Mouse (Mus musculus) retina, postnatal 1 day (tissue): ENCODE measurements around the gene Hsd17b6.
"Not testable (repeated sequence)": the region's sequence is repeated elsewhere in the genome, so short reads cannot be mapped to it uniquely, and the experiment has no call there.

ENCODE experiments used
- DNase-seq: peaks from one replicate; pipeline ENCODE4 v3.0.0-alpha.2; 2012

Hsd17b6 gene

DNA sequence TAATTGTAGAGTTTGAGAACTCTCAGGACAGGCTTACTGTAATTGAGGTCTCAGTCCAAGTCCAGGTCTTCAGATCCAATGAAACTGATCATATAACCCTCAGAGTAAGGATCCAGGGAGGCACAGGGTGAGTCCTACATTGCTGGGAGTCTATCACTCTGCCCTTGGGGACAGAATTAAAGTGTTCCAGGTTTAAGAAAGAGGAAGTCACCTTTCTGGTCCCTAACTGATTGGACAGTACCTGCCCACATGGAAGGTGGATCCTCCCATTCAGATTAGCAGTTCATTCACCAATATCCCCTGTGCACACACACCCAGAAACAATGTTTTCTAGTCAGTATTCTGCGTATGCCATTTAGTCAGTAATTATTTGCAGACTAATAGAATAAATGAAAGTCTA is at the start of gene Hsd17b6:
Hsd17b6 (minus strand) TSS at position 166 of the 400 bp plus-strand sequence.
- no peak for DNase-seq

DNA sequence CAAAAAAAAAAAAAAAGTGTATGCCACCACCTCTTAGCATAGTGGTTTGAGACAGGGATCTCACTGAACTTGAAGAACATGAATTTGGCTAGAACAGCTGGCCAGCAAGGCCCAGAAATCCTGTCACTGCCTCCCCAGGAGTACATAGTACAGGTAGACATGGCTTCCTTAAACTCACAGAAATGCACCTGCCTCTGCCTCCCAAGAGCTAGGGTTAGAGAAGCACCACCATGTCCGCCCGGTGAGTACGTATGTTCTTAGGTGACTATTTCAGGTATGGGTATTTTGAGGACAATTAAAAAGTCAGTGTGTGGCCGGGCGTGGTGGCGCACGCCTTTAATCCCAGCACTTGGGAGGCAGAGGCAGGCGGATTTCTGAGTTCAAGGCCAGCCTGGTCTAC is 45.6 kb upstream of the Hsd17b6 start:
- DNase-seq: no peak

DNA sequence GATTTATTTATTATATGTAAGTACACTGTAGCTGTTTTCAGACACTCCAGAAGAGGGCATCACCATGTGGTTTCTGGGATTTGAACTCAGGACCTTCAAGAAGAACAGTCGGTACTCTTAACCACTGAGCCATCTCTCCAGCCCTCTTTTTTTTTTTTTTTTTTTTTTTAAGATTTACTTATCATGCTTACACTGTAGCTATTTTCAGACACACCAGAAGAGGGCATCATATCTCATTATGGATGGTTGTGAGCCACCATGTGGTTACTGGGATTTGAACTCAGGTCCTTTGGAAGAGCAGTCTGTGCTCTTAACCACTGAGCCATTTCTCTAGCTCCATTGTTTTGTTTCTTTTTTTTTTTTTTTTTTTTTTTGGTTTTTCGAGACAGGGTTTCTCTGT is 44.7 kb upstream of the Hsd17b6 start:
- not testable (repeated sequence) for DNase-seq

DNA sequence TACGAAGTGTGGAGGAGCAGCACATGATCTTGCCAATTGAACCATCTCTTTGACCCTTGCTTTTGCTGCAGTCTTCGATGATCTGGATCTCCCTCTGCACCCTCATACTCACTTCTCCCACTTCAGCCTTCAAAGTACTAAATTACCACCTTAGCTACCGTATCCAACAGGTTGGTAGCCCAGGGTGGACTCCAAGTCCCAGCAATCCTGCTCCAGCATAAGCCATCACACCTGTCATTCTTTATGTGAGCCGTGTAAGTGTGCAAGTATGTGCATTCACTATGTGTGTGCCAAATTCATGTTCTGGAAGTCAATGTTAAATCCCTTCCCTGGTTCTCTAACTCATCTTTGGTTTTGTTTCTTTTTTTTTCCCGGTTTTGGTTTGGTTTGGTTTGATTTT is 44.2 kb upstream of the Hsd17b6 start:
- no peak for DNase-seq

DNA sequence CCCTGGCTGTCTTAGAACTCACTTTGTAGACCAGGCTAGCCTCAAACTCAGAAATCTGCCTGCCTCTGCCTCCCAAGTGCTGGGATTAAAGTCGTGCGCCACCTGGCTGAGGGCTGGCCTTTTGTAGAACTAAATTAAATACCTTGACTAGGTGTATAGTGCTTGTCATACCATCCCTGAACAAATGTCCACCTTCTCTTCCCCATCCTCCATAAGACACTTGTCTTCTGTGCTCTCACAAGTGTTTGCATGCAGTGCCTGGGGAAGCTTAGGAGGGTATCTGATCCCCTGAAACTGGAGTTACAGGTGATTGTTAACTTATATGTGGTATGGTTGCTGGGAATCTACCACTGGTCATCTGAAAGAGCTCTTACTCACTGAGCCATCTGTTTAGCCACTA is 42.9 kb upstream of the Hsd17b6 start:
- no peak for DNase-seq

DNA sequence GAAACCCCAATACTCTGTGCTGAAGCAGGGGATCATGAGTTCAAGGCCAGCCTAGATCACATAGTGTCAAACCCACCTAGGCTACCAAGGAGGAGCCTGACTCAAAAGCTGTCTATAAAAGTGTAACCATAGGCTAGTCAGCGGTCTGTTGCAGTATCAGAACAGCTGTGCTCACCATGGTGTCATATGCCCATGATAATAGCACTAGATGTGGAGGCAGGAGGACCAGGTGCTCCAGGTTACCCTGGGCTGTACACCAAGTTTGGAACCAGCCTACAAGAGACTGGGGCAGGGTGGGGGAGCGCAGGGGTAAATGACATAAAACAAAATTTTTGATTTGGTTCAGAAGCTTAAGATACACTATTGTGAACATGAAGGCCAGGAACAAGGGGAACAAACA is 42.3 kb upstream of the Hsd17b6 start:
- no peak for DNase-seq

DNA sequence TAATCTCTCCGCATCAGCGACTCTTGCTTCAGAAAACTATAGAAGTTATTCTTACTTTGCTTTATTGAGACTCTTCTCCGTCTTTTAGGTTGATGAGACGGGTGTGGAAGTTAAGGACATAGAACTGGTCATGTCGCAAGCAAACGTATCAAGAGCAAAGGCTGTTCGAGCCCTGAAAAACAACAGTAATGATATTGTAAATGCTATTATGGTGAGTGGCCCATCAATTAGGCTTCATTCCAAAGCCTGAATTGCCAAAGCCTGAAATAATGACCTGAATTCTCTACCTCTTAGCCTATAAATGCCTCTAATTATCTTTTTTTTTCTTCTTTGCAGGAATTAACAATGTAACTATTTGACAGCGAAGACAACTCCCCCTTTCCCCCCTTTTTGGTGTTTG is 40.7 kb upstream of the Hsd17b6 start:
- no peak for DNase-seq

DNA sequence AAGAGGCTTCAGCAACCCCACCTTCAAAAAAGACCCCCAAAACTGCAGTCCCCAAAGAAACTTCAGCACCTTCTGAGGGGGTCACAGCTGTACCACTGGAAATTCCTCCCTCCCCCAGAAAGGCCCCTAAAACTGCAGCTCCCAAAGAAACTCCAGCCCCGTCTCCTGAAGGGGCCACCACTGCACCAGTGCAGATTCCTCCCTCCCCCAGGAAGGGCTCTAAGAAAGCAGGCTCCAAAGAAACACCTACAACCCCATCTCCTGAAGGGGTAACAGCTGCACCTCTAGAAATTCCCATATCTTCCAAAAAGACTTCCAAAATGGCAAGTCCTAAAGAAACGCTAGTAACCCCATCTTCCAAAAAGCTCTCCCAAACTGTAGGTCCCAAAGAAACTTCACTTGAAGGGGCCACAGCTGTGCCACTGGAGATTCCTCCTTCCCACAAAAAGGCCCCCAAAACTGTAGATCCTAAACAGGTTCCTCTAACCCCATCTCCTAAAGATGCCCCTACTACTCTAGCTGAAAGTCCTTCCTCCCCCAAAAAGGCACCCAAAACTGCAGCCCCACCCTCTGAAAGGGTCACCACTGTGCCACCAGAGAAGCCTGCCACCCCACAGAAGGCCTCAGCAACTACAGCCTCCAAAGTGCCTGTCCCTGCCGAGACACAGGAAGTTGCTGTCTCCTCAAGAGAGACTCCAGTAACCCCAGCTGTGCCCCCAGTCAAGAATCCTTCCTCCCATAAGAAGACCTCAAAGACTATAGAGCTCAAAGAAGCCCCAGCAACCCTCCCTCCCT is 35.8 kb upstream of the Hsd17b6 start:
- no peak for DNase-seq

DNA sequence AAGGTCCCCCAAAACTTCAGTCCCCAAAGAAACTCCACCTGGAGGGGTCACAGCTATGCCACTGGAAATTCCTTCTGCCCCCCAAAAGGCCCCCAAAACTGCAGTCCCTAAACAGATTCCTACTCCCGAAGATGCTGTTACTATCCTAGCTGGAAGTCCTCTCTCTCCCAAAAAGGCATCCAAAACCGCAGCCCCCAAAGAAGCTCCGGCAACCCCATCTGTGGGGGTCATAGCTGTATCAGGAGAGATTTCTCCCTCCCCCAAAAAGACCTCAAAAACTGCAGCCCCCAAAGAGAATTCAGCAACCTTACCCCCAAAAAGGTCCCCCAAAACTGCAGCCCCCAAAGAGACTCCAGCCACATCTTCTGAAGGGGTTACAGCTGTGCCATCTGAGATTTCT is 35.1 kb upstream of the Hsd17b6 start:
- no peak for DNase-seq

DNA sequence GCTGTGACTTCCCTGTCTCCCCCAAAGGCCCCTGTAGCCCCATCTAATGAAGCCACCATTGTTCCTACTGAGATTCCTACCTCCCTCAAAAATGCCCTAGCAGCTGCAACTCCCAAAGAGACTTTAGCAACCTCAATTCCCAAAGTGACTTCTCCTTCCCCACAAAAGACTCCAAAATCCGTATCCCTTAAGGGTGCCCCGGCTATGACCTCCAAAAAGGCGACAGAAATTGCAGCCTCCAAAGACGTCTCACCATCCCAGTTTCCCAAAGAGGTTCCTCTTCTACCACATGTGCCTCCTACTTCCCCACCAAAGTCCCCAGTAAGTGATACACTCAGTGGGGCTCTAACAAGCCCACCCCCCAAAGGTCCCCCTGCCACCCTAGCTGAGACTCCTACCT is 34.2 kb upstream of the Hsd17b6 start:
- no peak for DNase-seq

DNA sequence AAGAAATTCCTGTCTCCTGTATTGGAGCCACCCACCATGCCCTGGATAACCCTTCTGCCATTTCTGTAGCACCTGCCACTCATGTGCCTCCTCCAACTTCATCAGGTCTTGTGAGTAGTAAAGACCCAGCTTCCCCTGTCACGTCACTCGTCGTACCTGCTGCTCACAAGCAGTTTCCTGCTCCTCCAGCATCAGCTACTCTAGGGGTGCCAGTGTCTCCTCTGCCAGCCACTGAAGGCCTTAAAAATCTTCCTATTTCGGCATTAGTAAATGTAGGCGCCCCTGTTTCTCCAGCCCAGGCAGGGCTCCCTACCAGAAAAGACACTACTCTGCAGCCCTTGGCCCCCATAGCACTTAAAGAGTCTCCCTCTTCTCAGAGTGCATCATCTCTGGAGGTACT is 32.9 kb upstream of the Hsd17b6 start:
- DNase-seq: no peak

DNA sequence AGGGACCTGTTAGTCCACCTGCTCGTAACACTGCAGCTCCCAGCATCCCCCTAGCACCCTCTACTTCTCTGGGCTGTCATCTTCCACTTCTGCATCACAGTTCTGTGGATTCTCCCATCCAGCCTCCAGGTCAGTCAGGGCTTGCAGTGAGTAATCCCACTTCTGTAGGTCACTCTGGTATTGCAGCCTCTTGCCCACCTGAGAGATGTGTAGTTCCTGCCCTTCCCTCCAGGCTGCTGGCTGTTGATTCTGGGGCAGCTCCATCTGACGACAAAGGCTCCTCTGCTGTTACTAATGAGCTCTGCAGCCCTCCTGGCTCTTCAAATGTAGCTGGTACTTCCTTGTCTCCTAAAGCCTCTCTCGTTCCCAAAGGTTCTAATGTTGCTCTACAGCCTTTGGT is 32.4 kb upstream of the Hsd17b6 start:
- DNase-seq: no peak

DNA sequence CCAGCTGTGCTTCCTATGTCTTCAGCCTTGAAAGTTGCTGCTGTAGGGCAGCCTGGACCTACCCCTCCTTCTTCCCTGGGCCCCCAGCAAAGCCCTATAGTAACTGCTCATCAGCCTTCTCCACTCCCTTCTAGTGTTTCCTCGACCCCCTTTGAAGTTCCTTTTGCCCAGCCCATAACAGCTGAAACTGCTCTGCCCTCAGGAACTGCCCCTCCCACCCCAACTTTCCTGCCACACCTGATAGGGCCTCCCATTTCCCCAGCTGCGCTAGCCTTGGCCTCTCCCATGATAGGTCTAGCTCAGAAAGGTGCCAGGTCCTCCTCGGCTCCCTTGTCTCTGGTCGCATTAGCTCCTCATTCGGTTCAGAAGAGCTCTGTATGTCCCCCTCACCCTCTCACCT is 31.8 kb upstream of the Hsd17b6 start:
- no peak for DNase-seq

DNA sequence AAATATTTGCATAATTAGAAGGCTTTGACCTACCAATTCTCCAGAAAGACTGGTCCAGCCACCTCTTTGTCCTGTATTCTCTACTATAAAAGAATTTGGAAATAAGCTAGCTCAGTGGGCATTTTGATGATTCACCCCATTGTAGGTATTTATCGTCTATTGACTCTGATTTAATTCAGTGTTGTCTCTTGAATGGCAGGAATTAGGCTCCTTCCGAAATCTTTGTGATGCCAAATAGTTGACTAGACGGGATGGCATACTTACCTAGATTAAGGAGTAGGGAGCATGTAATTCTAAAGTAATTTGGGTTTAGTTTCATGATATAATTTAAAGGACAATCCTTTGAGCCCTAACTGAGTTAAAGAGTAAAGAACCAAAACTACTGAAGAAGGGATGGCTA is 30.5 kb upstream of the Hsd17b6 start:
- no peak for DNase-seq

DNA sequence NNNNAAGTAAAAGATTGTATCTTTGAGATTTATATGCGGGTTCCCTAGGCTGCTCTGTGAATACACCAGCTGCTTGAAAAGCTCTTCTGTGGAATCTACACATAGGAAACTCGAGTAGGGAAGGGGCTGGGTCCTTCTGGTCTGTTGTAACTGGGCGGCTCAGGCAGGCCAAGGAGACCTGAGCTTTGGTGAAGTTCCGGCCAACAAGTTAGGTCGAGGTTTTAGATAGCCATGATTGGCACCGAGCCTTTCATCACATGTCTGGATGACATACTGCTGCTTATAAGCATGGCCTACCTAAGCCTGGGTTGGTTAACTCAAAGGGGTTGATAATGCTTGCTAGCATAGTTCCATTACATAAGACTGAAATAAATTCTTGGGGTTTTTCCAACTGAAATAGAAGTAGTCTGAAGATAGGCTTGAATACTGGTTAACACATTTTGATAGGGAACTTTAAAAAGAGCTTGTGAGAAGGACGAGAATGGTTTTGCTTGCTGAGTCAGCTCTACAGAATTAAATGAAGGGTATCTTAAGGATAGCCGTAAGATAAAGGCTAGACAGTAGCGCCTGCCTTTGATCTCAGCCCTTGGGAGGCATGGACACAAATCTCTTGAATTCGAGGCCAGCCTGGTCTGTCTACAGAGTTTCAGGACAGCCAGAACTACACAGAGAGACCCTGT is 29.5 kb upstream of the Hsd17b6 start:
- DNase-seq: peak; percentile 10

DNA sequence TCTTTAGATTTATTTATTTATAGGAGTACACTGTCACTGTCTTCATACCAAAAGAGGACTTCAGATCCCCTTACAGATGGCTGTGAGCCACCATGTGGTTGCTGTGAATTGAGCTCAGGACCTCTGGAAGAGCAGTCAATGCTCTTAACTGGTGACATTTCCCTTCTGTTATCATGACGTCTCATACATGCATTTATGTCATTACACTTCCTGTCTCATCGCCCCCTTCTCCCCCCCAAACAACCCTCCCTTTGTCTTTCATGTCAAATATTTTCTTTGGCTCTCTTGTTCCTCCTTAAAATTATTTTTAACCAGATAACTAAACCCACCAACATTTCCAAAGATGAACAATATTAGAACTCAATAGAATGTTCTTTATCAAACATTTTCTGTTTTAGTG is 23.4 kb upstream of the Hsd17b6 start:
- DNase-seq: no peak

DNA sequence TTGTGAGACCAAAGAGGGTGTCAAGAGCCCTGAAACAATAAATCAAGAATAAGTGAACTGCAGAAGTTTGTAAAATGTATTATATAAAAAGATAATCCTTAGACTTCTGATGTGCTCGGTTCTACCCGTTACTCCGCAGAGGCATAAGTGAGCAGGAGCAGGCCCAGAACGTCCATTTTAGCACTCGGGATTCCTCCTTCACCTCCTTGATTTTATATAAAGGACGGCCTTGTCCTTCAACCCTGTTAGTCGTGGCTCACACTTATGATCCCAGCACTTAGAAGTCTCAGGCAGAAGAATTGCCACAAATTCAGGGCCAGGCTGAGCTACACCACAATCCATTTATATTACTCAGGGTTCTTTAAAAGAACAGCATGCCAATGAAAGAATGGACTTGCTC is 22.5 kb upstream of the Hsd17b6 start:
- DNase-seq: no peak

DNA sequence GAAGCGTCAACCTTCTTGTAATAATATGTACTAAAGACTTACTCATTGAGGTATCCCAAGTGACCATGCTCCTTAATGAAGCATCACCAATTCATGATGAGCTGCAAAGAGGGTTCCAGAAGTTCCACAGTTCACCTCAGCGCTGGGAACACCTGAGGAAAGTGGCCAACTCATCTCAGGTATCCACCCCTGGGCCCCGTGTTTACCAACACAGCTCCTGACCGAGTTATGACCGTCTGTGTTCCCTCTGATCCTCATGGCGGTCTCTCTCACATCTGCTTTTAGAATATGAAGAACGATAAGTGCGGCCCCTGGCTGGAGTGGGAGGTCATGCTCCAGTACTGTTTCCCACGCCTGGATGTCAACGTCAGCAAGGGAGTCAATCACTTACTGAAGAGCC is 16.1 kb upstream of the Hsd17b6 start:
- no peak for DNase-seq

DNA sequence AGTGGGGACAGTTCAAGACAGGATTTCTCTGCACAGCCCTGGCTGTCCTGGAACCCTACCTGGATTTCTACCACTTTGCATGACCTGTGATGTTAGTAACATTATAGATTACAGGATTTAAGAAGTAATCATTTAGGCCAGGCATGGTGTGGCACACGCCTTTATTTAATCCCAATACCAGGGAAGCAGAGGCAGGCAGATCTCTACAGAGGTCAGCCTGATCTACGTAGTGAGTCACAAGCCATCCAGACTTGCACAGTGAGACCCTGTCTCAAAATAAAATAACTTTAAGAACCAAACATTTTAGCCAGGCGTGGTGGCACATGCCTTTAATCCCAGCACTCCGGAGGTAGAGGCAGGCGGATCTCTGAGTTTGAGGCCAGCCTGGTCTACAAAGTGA is 14.8 kb upstream of the Hsd17b6 start:
- no peak for DNase-seq

DNA sequence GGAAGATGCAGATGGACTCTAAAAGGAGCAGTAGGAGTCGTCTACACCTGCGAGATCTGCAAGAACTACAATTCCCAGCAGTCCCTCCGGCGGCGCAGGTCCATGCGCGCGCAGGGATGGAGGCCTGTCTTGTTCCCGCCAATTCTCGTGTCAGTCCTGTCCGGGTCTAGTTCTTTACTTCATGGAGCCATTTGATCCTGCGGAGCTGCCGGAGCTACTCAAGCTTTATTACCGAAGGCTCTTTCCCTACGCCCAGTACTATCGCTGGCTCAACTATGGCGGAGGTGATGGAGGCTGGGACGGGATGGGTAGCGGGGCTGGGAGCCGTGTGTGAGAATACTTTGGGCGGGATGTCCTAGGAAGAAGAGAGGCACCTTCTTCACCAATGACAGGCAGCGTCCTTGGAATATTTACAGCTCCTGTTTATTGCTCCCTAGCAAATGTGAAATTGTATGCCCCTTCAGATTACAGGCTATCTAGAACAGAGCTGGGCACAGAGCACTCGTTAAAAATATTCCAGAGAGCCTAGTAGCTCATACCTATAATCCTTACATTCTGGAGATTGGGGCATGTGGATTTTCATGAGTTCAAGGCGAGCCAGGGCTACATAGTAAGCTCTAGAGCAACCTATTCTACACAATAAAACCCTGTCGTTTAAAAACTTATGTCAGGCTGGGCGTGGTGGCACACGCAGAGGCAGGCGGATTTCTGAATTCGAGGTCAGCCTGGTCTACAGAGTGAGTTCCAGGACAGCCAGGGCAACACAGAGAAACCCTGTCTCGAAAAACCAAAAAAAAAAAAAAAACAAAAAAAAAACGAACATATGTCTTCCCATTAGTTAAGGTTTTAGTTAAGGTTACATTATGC is 7.9 kb upstream of the Hsd17b6 start, which contains the start of gene Prim1:
Prim1 (plus strand) TSS at position 101 of the 867 bp plus-strand sequence.
- DNase-seq: peak; percentile 88

DNA sequence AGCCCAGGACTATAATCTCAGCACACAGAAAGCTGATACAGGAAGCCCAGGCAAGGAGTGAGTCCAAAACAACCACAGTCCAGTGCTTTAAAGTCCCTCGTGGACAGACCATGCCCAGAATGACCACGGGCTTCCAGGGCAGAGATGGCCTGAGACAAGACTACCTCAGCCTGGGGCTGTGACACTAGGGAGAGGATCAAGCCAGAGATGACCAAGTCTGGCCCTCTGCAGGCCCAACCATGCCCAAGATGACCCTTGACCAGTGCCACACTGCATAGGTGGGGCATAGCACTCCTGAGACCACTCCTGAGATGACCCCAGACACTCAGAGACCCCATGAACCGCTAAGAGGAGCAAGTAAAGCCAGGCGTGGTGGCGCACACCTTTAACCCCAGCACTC is 2.3 kb upstream of the Hsd17b6 start:
- no peak for DNase-seq

DNA sequence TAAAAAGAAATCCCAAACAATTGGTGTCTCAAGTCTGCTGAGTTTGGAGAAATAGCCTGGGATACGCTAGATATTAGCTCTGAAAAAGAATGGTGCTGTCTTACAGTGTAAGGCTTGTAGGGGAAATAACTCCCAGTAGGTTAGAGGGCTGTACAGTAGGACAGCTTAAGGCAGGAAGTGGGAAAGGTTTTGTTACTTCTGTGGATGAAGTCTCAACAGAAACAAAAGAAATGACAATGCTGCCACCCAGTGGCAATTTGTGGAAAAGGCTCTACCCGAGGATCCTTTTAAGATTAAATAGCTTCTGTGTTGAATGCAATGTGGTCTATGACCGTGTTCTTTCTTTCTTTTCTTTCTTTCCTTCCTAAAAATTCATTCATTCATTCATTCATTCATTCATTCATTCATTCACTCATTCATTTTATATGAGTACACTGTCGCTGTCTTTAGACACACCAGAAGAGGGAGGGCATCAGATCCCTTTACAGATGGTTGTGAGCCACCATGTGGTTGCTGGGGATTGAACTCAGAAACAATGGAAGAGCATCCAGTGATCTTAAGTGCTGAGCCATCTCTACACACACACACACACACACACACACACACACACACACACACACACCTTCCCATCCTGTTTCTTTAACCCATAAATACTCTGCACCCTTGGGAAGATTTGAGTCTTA is 937 bp upstream of the Hsd17b6 start:
- DNase-seq: peak; percentile 88

DNA sequence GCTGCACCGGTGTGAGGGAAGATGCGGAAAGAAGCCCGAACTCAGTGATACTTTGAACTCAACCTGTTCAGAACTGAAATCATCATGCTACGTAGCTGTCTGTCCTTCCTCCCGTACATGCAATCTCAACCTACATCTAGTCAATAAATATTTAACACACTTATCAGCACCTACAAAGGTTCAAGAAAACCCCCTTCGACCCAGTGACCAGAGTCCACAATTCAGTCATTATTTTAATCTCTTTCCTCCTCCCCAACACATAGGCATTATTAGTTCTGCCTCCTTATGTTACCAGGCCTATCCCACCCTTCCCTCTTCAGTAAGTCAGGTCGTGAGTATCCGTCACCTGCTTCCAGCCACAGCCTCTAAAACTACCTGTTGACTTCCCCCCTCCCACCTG is 1.9 kb downstream of the Hsd17b6 start:
- no peak for DNase-seq
